Mouse (Mus musculus) brain, embryonic 14.5 days (tissue): Measurements from ENCODE around the gene Dbr1.
"Not testable (repeated sequence)": the region's sequence is repeated elsewhere in the genome, so short reads cannot be mapped to it uniquely, and the experiment has no call there.

Experiments
- CTCF ChIP-seq: fragments of 200-500 bp; IDR thresholded peaks from 2 replicates; pipeline ENCODE4 v1.5.1; 2012; ENCODE audit warnings: inconsistent platforms, mild to moderate bottlenecking, moderate library complexity, borderline replicate concordance; ENCODE audit not compliant: insufficient read depth, insufficient read length; ENCODE audit errors: extremely low read depth
- POLR2A ChIP-seq: fragments of 200-500 bp; IDR thresholded peaks from 2 replicates; pipeline ENCODE4 v1.6.1; 2012; ENCODE audit warnings: mild to moderate bottlenecking, inconsistent platforms, borderline replicate concordance; ENCODE audit not compliant: poor library complexity, insufficient read depth, insufficient read length, severe bottlenecking; ENCODE audit errors: extremely low read depth

DNA sequence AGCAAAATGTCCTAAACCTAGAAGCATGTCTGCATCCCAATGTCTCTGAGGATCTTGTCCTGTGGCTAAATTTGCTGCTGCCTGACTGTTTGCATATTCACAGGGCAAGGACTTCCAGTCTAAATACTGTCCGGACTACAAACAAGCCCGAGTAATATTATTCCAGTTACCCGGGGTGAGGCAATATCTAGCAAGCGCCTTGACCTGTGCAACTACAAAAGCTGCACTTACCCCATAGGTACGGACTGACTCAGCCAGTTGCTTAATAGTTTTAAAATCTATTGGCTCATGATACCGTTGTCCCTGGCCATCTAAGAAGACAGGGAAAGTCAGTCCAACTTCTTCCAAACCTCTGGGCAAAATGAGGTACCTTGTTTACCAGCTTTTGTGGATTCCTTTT lies 23.5 kb downstream of the Dbr1 start:
- not testable (repeated sequence) for TF ChIP-seq POLR2A, CTCF
